Mouse (Mus musculus): Measurements from ENCODE around the gene Hexim1. TPM values are rescaled to one million over a fixed set of nuclear protein-coding genes. Genes with fewer than 3 reads are reported as not detected.

The Hexim1 gene
- polyA plus RNA-seq, 1 experiment from 2014 or later, result 7.1 TPM

DNA sequence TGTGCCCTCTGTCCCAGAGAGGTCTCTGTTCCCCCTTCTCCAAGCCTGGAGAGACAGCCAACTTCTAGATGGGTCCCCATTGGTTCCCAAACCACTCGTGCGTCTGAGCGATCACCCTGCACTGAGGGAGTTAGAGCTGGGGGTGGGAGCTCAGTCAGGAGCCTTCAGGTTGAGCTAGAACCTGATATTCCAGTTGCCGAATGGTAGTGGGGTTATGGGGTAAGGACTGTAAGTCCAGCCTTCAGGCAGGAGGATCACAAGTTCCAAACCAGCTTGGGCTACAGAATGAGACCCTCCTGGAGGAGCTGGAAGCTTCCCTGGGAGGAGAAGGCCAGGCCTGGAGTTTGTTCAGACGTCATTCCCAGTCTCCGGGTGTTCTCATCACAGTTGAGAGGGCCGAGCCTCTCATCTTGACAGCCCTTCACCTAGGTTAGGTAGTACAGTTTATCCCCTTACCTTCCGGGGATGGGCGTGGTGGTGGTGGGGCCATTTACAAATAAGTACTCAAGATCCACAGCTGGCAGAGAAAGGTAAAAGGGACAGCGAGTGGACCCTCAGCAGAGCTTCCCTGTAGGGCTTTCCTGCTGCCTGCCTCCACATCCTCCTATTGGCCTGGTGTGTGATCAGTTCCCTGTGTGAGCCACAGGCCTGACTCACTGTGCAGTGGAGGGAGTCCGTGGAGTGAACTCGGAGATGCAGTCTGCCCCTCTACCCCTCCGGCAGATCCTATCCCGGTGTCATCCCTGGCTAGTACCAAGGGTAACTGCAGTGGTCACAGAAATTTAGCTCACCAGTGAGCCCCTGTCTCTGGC is 24.1 kb downstream of the Hexim1 start:
- H3K27ac ChIP-seq (ENCODE audit: low read depth, low read length), result peak overlapping the region; percentile 79
- H3K4me3 ChIP-seq (ENCODE audit: low read length), result no peak overlapping the region
- no peak overlapping the region for H3K4me2 ChIP-seq (replicated peaks; ENCODE audit: low read depth, low read length)
- 80% methylated on average over 14 of the region's 14 CpGs for WGBS
- peak overlapping the region; percentile 40 for H3K9ac ChIP-seq (ENCODE audit: low read depth, low read length)
- ATAC-seq (ENCODE audit: low FRiP score, low TSS enrichment), result no peak
- H3K36me3 ChIP-seq (ENCODE audit: control insufficient read depth, insufficient read depth, low read length), result peaks cover 6% of the 10 kb centered on the region; the same call in 1 of the 2 replicates
- H3K27me3 ChIP-seq (ENCODE audit: control insufficient read depth, insufficient read depth, low read length), result no peaks in the 10 kb centered on the region
- peaks cover 26% of the 10 kb centered on the region for H3K4me1 ChIP-seq (ENCODE audit: control insufficient read depth, insufficient read depth, low read length)
- H3K9me3 ChIP-seq (ENCODE audit: control insufficient read depth, low read length), result no peaks in the 10 kb centered on the region

DNA sequence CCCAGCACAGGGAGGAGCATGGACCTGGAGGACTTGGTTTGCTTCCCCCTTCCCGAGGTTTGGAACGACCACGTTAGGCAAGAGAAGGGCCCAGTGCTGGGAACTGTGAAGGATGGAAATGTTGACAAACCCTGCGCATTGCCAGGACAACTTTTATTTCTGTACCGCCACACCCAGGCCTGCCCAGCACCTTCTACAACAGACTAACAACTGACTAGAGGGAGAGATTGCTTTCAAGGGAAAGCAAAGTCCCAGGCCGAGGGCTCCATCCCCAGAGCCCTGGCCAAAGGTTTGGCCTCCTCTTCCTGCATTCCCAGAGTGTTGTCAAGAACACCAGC is 24.7 kb downstream of the Hexim1 start:
- H3K9ac ChIP-seq (ENCODE audit: low read depth, low read length), result peak overlapping the region; percentile 40
- no peak for ATAC-seq (ENCODE audit: low FRiP score, low TSS enrichment)

DNA sequence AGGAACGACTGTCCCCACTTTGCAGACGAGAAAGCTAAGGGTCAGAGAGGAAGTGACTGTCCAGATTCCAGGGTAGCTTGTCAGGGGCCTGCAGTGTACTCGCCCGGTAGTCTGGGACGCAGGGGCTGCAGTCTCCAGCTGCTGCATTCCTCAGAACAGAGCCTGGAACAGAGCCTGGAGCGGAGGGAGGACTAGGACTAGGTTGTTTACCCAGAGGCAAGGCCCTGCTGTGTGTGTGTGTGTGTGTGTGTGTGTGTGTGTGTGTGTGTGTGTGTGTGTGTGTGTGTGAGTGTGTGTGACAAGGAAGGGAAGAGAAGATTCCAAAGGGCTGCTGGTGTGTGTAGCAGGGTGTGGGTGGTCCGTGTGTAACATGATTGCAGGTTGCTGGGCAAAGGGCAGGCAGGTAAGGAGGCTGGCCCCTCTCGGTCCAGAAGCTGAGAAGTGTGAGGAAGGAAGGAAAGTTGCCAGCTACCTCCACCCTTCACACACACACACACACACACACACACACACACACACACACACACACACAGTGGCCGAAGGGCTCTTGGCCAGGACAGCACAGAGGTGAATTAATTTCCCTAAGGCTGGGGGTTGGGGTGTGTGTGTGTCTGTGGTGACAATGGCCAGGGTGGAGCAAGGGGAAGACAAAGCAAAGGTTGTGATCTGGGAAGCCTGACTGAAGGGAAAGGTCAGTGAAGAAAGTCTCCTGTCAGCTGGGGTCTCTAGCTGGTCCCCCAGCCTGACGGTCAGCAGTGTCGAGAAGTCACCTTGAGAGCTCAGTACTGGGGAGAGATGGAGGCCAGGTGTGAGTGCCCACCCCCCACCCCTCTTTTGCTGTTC is 25.3 kb downstream of the Hexim1 start:
- H3K9me3 ChIP-seq (ENCODE audit: control insufficient read depth, low read length), result no peaks in the 10 kb centered on the region
- H3K4me1 ChIP-seq (ENCODE audit: control insufficient read depth, insufficient read depth, low read length), result peaks cover 29% of the 10 kb centered on the region
- peak; percentile 48; the same call in 1 of the 2 replicates for ATAC-seq (ENCODE audit: low FRiP score, low TSS enrichment)

More for the DNA sequence above, 24.7 kb downstream of the Hexim1 start:
- H3K36me3 ChIP-seq (ENCODE audit: control insufficient read depth, insufficient read depth, low read length), result peaks cover 6% of the 10 kb centered on the region; the same call in 1 of the 2 replicates
- peak overlapping the region; percentile 79 for H3K27ac ChIP-seq (ENCODE audit: low read depth, low read length)
- H3K4me1 ChIP-seq (ENCODE audit: control insufficient read depth, insufficient read depth, low read length), result peaks cover 29% of the 10 kb centered on the region
- H3K4me2 ChIP-seq (replicated peaks; ENCODE audit: low read depth, low read length), result no peak overlapping the region
- H3K9me3 ChIP-seq (ENCODE audit: control insufficient read depth, low read length), result no peaks in the 10 kb centered on the region
- no peaks in the 10 kb centered on the region for H3K27me3 ChIP-seq (ENCODE audit: control insufficient read depth, insufficient read depth, low read length)
- H3K4me3 ChIP-seq (ENCODE audit: low read length), result no peak overlapping the region
- WGBS, result 68% methylated on average over 6 of the region's 6 CpGs

DNA sequence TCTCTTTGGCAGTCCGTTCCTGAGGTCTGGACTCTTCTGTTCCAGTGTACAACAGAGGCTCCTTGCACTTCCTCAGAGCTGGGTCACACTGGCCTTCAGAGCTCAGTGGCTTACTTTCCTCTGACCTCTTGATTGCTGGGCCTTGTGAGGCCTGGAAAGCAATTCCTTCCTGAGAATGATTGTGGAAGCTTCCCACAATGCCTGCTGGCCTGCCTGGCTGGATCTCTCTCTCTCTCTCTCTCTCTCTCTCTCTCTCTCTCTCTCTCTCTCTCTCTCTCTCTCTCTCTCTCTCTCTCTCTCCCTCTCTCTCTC is 25.9 kb downstream of the Hexim1 start:
- no peaks in the 10 kb centered on the region for H3K9me3 ChIP-seq (ENCODE audit: control insufficient read depth, low read length)
- no peak overlapping the region for H3K4me3 ChIP-seq (ENCODE audit: low read length)
- H3K27me3 ChIP-seq (ENCODE audit: control insufficient read depth, insufficient read depth, low read length), result no peaks in the 10 kb centered on the region
- peaks cover 6% of the 10 kb centered on the region; the same call in 1 of the 2 replicates for H3K36me3 ChIP-seq (ENCODE audit: control insufficient read depth, insufficient read depth, low read length)
- WGBS, result 13% methylated on average over 1 of the region's 1 CpGs
- no peak for ATAC-seq (ENCODE audit: low FRiP score, low TSS enrichment)
- peak overlapping the region; percentile 8; the same call in 1 of the 2 replicates for H3K4me2 ChIP-seq (replicated peaks; ENCODE audit: low read depth, low read length)
- peak overlapping the region; percentile 4; the same call in 1 of the 2 replicates for H3K9ac ChIP-seq (ENCODE audit: low read depth, low read length)
- H3K4me1 ChIP-seq (ENCODE audit: control insufficient read depth, insufficient read depth, low read length), result peaks cover 29% of the 10 kb centered on the region
- H3K27ac ChIP-seq (ENCODE audit: low read depth, low read length), result peak overlapping the region; percentile 79

More for the DNA sequence above, 25.3 kb downstream of the Hexim1 start:
- peak overlapping the region; percentile 8; the same call in 1 of the 2 replicates for H3K4me2 ChIP-seq (replicated peaks; ENCODE audit: low read depth, low read length)
- H3K27ac ChIP-seq (ENCODE audit: low read depth, low read length), result peak overlapping the region; percentile 79
- H3K36me3 ChIP-seq (ENCODE audit: control insufficient read depth, insufficient read depth, low read length), result peaks cover 6% of the 10 kb centered on the region; the same call in 1 of the 2 replicates
- H3K4me3 ChIP-seq (ENCODE audit: low read length), result no peak overlapping the region
- no peaks in the 10 kb centered on the region for H3K27me3 ChIP-seq (ENCODE audit: control insufficient read depth, insufficient read depth, low read length)
- peak overlapping the region; percentile 40; the same call in 1 of the 2 replicates for H3K9ac ChIP-seq (ENCODE audit: low read depth, low read length)
- 18% methylated on average over 10 of the region's 11 CpGs for WGBS

DNA sequence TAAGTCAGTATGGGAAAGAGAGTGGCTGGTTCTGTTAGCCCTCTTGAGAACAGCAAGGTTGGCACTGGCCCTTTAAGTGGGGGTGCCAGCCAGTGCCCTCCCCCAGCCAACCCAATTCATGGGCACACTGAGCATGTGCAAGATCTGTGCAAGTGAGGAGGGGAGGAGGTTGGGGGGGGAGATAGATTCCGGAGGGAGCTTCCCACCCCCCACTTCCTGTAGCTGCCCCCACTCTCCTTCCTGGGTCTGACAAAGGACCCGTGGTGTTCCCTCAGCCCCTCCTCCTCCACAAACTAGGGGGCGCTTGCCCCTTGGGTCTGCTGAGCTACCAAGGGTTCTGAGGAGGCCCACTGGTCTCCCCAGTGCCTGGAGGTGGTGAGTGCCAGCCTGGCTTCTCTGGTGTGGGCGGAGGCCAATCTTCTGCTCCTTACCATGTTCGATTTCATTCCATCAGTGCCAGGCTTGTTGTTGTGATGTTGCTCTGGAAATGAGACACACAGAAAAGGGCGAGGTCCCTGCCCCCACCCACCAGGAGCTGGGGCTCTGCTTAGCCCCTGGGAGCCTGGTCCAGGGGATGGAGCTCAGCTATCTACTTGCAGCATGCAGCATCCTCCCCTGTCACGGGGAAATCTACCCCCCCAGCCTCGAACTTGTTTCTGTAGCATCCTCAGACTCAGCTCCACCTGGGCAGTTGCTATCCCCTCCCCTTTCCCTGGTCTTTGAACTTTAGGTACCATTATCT is 26.6 kb downstream of the Hexim1 start:
- no peaks in the 10 kb centered on the region for H3K27me3 ChIP-seq (ENCODE audit: control insufficient read depth, insufficient read depth, low read length)
- peaks cover 29% of the 10 kb centered on the region for H3K4me1 ChIP-seq (ENCODE audit: control insufficient read depth, insufficient read depth, low read length)
- peak; percentile 70 for ATAC-seq (ENCODE audit: low FRiP score, low TSS enrichment)
- H3K27ac ChIP-seq (ENCODE audit: low read depth, low read length), result peak overlapping the region; percentile 79
- H3K36me3 ChIP-seq (ENCODE audit: control insufficient read depth, insufficient read depth, low read length), result peaks cover 6% of the 10 kb centered on the region; the same call in 1 of the 2 replicates
- H3K9ac ChIP-seq (ENCODE audit: low read depth, low read length), result peak overlapping the region; percentile 40
- no peaks in the 10 kb centered on the region for H3K9me3 ChIP-seq (ENCODE audit: control insufficient read depth, low read length)
- WGBS, result 23% methylated on average over 8 of the region's 8 CpGs
- H3K4me3 ChIP-seq (ENCODE audit: low read length), result peak overlapping the region; percentile 16
- peak overlapping the region; percentile 35 for H3K4me2 ChIP-seq (replicated peaks; ENCODE audit: low read depth, low read length)

DNA sequence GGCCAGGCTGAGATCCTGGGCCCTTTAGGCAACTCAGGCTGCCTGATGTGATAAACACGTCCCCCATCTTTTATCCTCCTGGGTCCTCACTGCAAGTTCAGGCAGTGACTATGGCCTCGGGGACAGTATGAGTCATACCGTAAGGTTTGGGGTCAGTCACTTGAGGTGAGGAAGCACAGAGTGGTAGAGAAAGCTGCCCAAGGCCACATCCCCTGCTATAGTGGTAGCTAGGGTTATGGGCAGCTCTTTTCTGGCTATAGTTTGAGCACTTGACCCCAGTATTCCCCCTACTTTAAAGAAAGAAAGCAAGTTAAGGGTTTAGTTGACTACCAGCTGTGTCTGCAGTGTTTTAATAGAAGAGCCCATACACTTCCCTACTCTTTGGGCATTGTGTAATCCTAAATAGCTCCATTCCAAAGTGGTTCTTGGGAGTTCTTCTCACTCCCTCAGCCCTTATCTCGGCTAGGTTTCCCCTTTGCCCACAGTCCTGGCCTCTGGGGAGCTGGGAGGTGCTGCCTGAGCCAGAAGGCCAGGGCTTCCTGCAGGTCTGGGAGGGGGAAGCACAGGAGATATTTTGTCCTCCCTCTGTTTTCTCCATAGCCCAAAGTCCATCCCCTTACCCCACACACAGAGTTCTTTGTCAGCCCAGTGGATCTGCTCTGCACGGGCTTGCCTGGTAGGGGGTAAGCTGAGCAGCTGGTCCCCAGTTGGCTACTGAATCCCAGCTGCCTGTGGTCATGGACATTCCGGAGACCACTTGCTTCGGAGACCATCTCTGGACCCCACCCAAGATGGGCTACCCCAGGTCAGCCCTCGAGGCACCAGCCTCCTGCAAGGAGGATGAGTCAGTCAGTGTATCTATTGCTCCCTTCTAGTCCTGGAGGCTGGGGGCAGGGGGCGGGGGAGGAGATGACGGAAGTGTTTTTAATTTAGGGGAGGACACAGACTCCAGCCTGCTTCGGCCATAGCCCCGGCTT is 28.6 kb downstream of the Hexim1 start:
- Histone ChIP-seq H3K9ac (ENCODE audit: low read depth, low read length) (no peak overlapping the region), H3K4me3 (ENCODE audit: low read length) (no peak overlapping the region), H3K9me3 (ENCODE audit: control insufficient read depth, low read length) (no peaks in the 10 kb centered on the region), H3K4me2 (replicated peaks; ENCODE audit: low read depth, low read length) (no peak overlapping the region), H3K27me3 (ENCODE audit: control insufficient read depth, insufficient read depth, low read length) (no peaks in the 10 kb centered on the region), H3K27ac (ENCODE audit: low read depth, low read length) (no peak overlapping the region; the same call in 1 of the 2 replicates), H3K4me1 (ENCODE audit: control insufficient read depth, insufficient read depth, low read length) (peaks cover 29% of the 10 kb centered on the region), H3K36me3 (ENCODE audit: control insufficient read depth, insufficient read depth, low read length) (no peaks in the 10 kb centered on the region)
- 40% methylated on average over 12 of the region's 12 CpGs for WGBS
- no peak for ATAC-seq (ENCODE audit: low FRiP score, low TSS enrichment)

DNA sequence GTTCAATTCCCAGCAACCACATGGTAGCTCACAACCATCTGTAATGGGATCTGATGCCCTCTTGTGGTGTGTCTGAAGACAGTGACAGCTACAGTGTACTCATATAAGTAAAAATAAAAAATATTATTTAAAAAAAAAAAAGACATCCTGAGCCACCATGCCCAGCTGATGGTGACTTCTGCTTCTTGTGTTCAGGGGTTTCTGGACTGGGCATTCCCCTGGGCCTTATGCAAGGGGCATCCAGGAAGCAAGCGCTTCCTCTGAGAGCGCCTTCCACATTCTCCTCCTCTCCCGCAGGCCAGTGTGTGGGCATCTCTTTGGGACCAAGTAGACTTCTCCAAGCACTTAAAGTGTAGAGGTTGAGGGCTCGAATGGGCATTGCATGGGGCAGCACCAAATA is 30.4 kb downstream of the Hexim1 start:
- no peak overlapping the region for H3K27ac ChIP-seq (ENCODE audit: low read depth, low read length)
- no peak overlapping the region for H3K4me2 ChIP-seq (replicated peaks; ENCODE audit: low read depth, low read length)
- no peaks in the 10 kb centered on the region for H3K27me3 ChIP-seq (ENCODE audit: control insufficient read depth, insufficient read depth, low read length)
- no peak overlapping the region for H3K9ac ChIP-seq (ENCODE audit: low read depth, low read length)
- whole genome bisulfite sequencing, result 93% methylated on average over 4 of the region's 4 CpGs
- no peak for ATAC-seq (ENCODE audit: low FRiP score, low TSS enrichment)
- peaks cover 23% of the 10 kb centered on the region for H3K4me1 ChIP-seq (ENCODE audit: control insufficient read depth, insufficient read depth, low read length)
- H3K36me3 ChIP-seq (ENCODE audit: control insufficient read depth, insufficient read depth, low read length), result no peaks in the 10 kb centered on the region
- no peaks in the 10 kb centered on the region for H3K9me3 ChIP-seq (ENCODE audit: control insufficient read depth, low read length)
- no peak overlapping the region for H3K4me3 ChIP-seq (ENCODE audit: low read length)

DNA sequence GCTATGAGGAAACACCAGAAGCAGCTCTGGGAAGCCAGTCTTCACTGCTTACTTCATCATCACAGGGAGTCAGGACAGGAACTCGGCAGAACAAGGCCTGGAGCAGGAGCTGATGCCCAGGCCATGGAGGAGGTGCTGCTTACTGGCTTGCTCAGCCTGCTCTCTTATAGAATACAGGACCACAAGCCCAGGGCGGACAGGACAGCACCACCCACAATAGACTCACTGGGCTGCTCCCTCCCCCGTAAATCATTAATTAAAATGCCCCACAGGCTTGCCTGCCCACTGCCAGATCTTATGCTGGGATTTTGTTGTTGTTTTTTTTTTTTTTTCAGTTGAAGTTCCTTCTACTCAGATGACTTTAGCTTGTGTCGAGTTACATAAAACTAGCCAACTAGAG is 31.7 kb downstream of the Hexim1 start:
- ATAC-seq (ENCODE audit: low FRiP score, low TSS enrichment), result no peak
- H3K36me3 ChIP-seq (ENCODE audit: control insufficient read depth, insufficient read depth, low read length), result no peaks in the 10 kb centered on the region
- no peak overlapping the region for H3K4me3 ChIP-seq (ENCODE audit: low read length)
- no peak overlapping the region for H3K27ac ChIP-seq (ENCODE audit: low read depth, low read length)
- H3K9ac ChIP-seq (ENCODE audit: low read depth, low read length), result no peak overlapping the region
- H3K27me3 ChIP-seq (ENCODE audit: control insufficient read depth, insufficient read depth, low read length), result no peaks in the 10 kb centered on the region
- H3K9me3 ChIP-seq (ENCODE audit: control insufficient read depth, low read length), result no peaks in the 10 kb centered on the region
- H3K4me2 ChIP-seq (replicated peaks; ENCODE audit: low read depth, low read length), result no peak overlapping the region
- 50% methylated on average over 4 of the region's 4 CpGs for WGBS
- H3K4me1 ChIP-seq (ENCODE audit: control insufficient read depth, insufficient read depth, low read length), result peaks cover 9% of the 10 kb centered on the region

Measured in kidney, embryonic 14.5 days (tissue).